8 mouse cellular contexts compared by ENCODE assay signal in the genomic region with DNA sequence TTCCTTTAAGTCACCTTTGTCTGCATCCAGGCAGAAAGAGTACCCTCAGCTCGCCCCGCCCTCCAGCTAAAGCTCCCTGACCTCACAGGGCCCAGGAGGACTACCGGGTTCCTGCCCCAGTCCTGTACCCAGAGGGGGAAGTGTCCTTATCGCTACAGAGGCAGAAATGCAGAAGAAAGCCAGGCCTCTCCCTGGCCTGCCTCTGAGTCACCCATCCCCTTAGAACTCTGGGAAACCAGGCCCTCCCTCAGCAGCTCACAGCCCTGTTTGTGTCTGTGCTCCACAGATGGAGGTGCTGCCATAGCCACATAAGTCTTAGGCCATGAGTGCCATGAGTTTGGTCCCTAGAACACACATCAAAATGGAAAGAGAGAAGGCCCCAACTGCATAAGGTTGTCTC. TPM values are rescaled to one million over a fixed set of nuclear protein-coding genes. Genes with fewer than 3 reads are reported as not detected.
A peak's percentile ranks its signal among the peaks of the same experiment; 100 is the strongest.
DNase-seq lines count a peak whose midpoint lies in the region; ATAC-seq and TF ChIP-seq lines count a peak whose summit lies in the region.

No protein-coding gene starts in this region.

- no peak overlapping the region for H3K9ac ChIP-seq in neural tube, embryonic 13.5 days
- H3K9ac ChIP-seq in liver, embryonic 14.5 days (replicated peaks) = 0 out of 2 replicates have a peak overlapping the region, but pooled peaks have one; percentile 20
- no peak overlapping the region for H3K9ac ChIP-seq in stomach, embryonic 15.5 days
- H3K9ac ChIP-seq in hindbrain, embryonic 14.5 days = no peak overlapping the region
- no peak overlapping the region for H3K9ac ChIP-seq in midbrain, embryonic 15.5 days

- WGBS in neural tube, embryonic 13.5 days = 75% methylated on average over 4 of the region's 4 CpGs
- 3% methylated on average over 4 of the region's 4 CpGs for WGBS in liver, embryonic 14.5 days (ENCODE audit: insufficient replicate concordance)
- 35% methylated on average over 4 of the region's 4 CpGs for WGBS in stomach, embryonic 15.5 days
- WGBS in hindbrain, embryonic 14.5 days = 57% methylated on average over 4 of the region's 4 CpGs
- 71% methylated on average over 4 of the region's 4 CpGs for WGBS in midbrain, embryonic 15.5 days

- no peak overlapping the region for H3K4me2 ChIP-seq in neural tube, embryonic 13.5 days
- peak overlapping the region; percentile 1; the same call in 1 of the 2 replicates for H3K4me2 ChIP-seq in liver, embryonic 14.5 days (ENCODE audit: low read depth)
- no peak overlapping the region for H3K4me2 ChIP-seq in stomach, embryonic 15.5 days
- H3K4me2 ChIP-seq in hindbrain, embryonic 14.5 days (replicated peaks) = no peak overlapping the region
- no peak overlapping the region for H3K4me2 ChIP-seq in midbrain, embryonic 15.5 days

- peak; percentile 11; the same call in 1 of the 2 replicates for TF ChIP-seq CTCF in liver, embryonic 14.5 days (IDR thresholded peaks at IDR 0.05; ENCODE audit: low read depth)
- TF ChIP-seq CTCF in layer of hippocampus, adult 2 months (conservative IDR thresholded peaks at IDR 0.05) = no peak

- 0 out of 2 replicates have a peak, but pooled peaks have one; percentile 33 for ATAC-seq in neural tube, embryonic 13.5 days (ENCODE audit: low read depth)
- ATAC-seq in granulocyte monocyte progenitor cell, adult 5-6 weeks (replicated peaks; ENCODE audit: poor library complexity, severe bottlenecking) = peak; percentile 96
- ATAC-seq in liver, embryonic 14.5 days (ENCODE audit: insufficient read depth) = peak; percentile 92
- ATAC-seq in stomach, embryonic 15.5 days (ENCODE audit: insufficient read depth, low FRiP score, low read depth) = peak; percentile 90
- no peak for ATAC-seq in hindbrain, embryonic 14.5 days (ENCODE audit: low FRiP score)
- ATAC-seq in midbrain, embryonic 15.5 days (replicated peaks) = no peak

- H3K4me3 ChIP-seq in neural tube, embryonic 13.5 days = no peak overlapping the region
- no peak overlapping the region for H3K4me3 ChIP-seq in liver, embryonic 14.5 days (ENCODE audit: insufficient read depth in 1 of 2, low read depth in 2 of 2, low read length in 2 of 2)
- no peak overlapping the region for H3K4me3 ChIP-seq in stomach, embryonic 15.5 days (replicated peaks)
- no peak overlapping the region for H3K4me3 ChIP-seq in hindbrain, embryonic 14.5 days (replicated peaks; ENCODE audit: low read length)
- H3K4me3 ChIP-seq in layer of hippocampus, adult 2 months = no peak overlapping the region
- no peak overlapping the region for H3K4me3 ChIP-seq in midbrain, embryonic 15.5 days

- H3K9me3 ChIP-seq in neural tube, embryonic 13.5 days = no peaks in the 10 kb centered on the region
- no peaks in the 10 kb centered on the region for H3K9me3 ChIP-seq in liver, embryonic 14.5 days (ENCODE audit: control insufficient read depth, low read length)
- no peaks in the 10 kb centered on the region for H3K9me3 ChIP-seq in stomach, embryonic 15.5 days
- H3K9me3 ChIP-seq in hindbrain, embryonic 14.5 days (ENCODE audit: control insufficient read depth, low read length) = no peaks in the 10 kb centered on the region
- no peaks in the 10 kb centered on the region for H3K9me3 ChIP-seq in midbrain, embryonic 15.5 days

- TF ChIP-seq EP300 in liver, embryonic 14.5 days (IDR thresholded peaks at IDR 0.05; ENCODE audit: low read depth) = no peak

- DNase-seq in neural tube, embryonic 10.5 days (ENCODE audit: extremely low spot score, low spot score) = no peak
- peak; percentile 44 to 71 (median 53) for DNase-seq in liver, embryonic 14.5 days (ENCODE audit: low read depth in 3 of 3, low spot score in 3 of 3)
- DNase-seq in hindbrain, embryonic 14.5 days (ENCODE audit: low spot score) = no peak
- no peak for DNase-seq in layer of hippocampus, adult 2 months (ENCODE audit: low spot score in 2 of 2)

- H3K36me3 ChIP-seq in neural tube, embryonic 13.5 days = peaks cover 7% of the 10 kb centered on the region; the same call in 1 of the 2 replicates
- no peaks in the 10 kb centered on the region for H3K36me3 ChIP-seq in liver, embryonic 14.5 days (replicated peaks; ENCODE audit: control insufficient read depth, insufficient read depth, low read depth)
- no peaks in the 10 kb centered on the region for H3K36me3 ChIP-seq in stomach, embryonic 15.5 days
- H3K36me3 ChIP-seq in hindbrain, embryonic 14.5 days (replicated peaks; ENCODE audit: control insufficient read depth, insufficient read depth) = no peaks in the 10 kb centered on the region
- no peaks in the 10 kb centered on the region for H3K36me3 ChIP-seq in midbrain, embryonic 15.5 days (replicated peaks)

- H3K27ac ChIP-seq in neural tube, embryonic 13.5 days (replicated peaks) = no peak overlapping the region
- peak overlapping the region; percentile 37; the same call in 1 of the 2 replicates for H3K27ac ChIP-seq in liver, embryonic 14.5 days
- peak overlapping the region; percentile 33; the same call in 1 of the 2 replicates for H3K27ac ChIP-seq in stomach, embryonic 15.5 days
- no peak overlapping the region for H3K27ac ChIP-seq in hindbrain, embryonic 14.5 days
- H3K27ac ChIP-seq in layer of hippocampus, adult 2 months = no peak overlapping the region
- H3K27ac ChIP-seq in midbrain, embryonic 15.5 days = no peak overlapping the region

- H3K27me3 ChIP-seq in neural tube, embryonic 13.5 days = no peaks in the 10 kb centered on the region
- H3K27me3 ChIP-seq in liver, embryonic 14.5 days (ENCODE audit: control insufficient read depth, insufficient read depth, low read length) = no peaks in the 10 kb centered on the region
- H3K27me3 ChIP-seq in stomach, embryonic 15.5 days (replicated peaks) = no peaks in the 10 kb centered on the region
- no peaks in the 10 kb centered on the region for H3K27me3 ChIP-seq in hindbrain, embryonic 14.5 days (ENCODE audit: control insufficient read depth, insufficient read depth, low read length)
- H3K27me3 ChIP-seq in midbrain, embryonic 15.5 days (replicated peaks) = no peaks in the 10 kb centered on the region

- H3K4me1 ChIP-seq in neural tube, embryonic 13.5 days (replicated peaks) = no peaks in the 10 kb centered on the region
- H3K4me1 ChIP-seq in liver, embryonic 14.5 days (replicated peaks; ENCODE audit: control insufficient read depth in 2 of 2, insufficient read depth in 2 of 2, low read length in 1 of 2) = peaks cover 11 to 23% of the 10 kb centered on the region in 2 experiments
- H3K4me1 ChIP-seq in stomach, embryonic 15.5 days = no peaks in the 10 kb centered on the region; the same call in 1 of the 2 replicates
- H3K4me1 ChIP-seq in hindbrain, embryonic 14.5 days (replicated peaks; ENCODE audit: control insufficient read depth, insufficient read depth, low read length) = no peaks in the 10 kb centered on the region
- H3K4me1 ChIP-seq in midbrain, embryonic 15.5 days = no peaks in the 10 kb centered on the region

RNA-seq across cellular contexts. Expression of a gene that starts 8.0 kb away (rescaled TPM):
- polyA plus RNA-seq in neural tube, embryonic 13.5 days (2015; fragmentation: Nextera tagmentation; extraction: Ambion mirVana) = 13.8 and 16.1 TPM in 2 replicates
- 8.9 and 9.0 TPM in 2 replicates for total RNA-seq in granulocyte monocyte progenitor cell, adult 5-6 weeks (2014; fragmentation: Nextera tagmentation)
- 13.1 and 15.5 TPM in 2 replicates for total RNA-seq in granulocyte monocyte progenitor cell, adult 5-6 weeks (2017)
- polyA plus RNA-seq in liver, embryonic 14.5 days (2012; rRNA removed) = 12.6 and 12.7 TPM in 2 replicates
- 5.9 and 7.6 TPM in 2 replicates for polyA plus RNA-seq in liver, embryonic 14.5 days (2014; fragmentation: Nextera tagmentation; extraction: Ambion mirVana)
- polyA plus RNA-seq in stomach, embryonic 15.5 days (2015; fragmentation: Nextera tagmentation; extraction: Ambion mirVana) = 53.8 and 61.0 TPM in 2 replicates
- 7.3 and 7.9 TPM in 2 replicates for polyA plus RNA-seq in hindbrain, embryonic 14.5 days (2014; fragmentation: Nextera tagmentation; extraction: Ambion mirVana)
- total RNA-seq in layer of hippocampus, adult 2 months (2021) = 10 to 100 TPM; 12.0 to 16.2 TPM
- polyA plus RNA-seq in midbrain, embryonic 15.5 days (2015; fragmentation: Nextera tagmentation; extraction: Ambion mirVana) = 15.8 and 15.9 TPM in 2 replicates

RNA-seq across cellular contexts. Expression of a gene that starts 44.8 kb away (rescaled TPM):
- polyA plus RNA-seq in neural tube, embryonic 13.5 days (2015; fragmentation: Nextera tagmentation; extraction: Ambion mirVana) = 17.5 and 21.0 TPM in 2 replicates
- 31.4 and 46.5 TPM in 2 replicates for total RNA-seq in granulocyte monocyte progenitor cell, adult 5-6 weeks (2014; fragmentation: Nextera tagmentation)
- 117 and 138 TPM in 2 replicates for total RNA-seq in granulocyte monocyte progenitor cell, adult 5-6 weeks (2017)
- polyA plus RNA-seq in liver, embryonic 14.5 days (2012; rRNA removed) = 37.4 and 52.4 TPM in 2 replicates
- polyA plus RNA-seq in liver, embryonic 14.5 days (2014; fragmentation: Nextera tagmentation; extraction: Ambion mirVana) = 89.5 and 92.2 TPM in 2 replicates
- polyA plus RNA-seq in stomach, embryonic 15.5 days (2015; fragmentation: Nextera tagmentation; extraction: Ambion mirVana) = 110 and 119 TPM in 2 replicates
- polyA plus RNA-seq in hindbrain, embryonic 14.5 days (2014; fragmentation: Nextera tagmentation; extraction: Ambion mirVana) = 17.7 and 18.7 TPM in 2 replicates
- 1 to 10 TPM; 2.2 to 2.9 TPM for total RNA-seq in layer of hippocampus, adult 2 months (2021)
- polyA plus RNA-seq in midbrain, embryonic 15.5 days (2015; fragmentation: Nextera tagmentation; extraction: Ambion mirVana) = 15.7 and 17.8 TPM in 2 replicates

Comparison
In these comparisons a context has a peak if more than half of its experiments do, and no peak if none do; other contexts are left out.
1. ATAC-seq: peak in neural tube, embryonic 13.5 days (single experiment), granulocyte monocyte progenitor cell, adult 5-6 weeks (single experiment), liver, embryonic 14.5 days (single experiment) and stomach, embryonic 15.5 days (single experiment); none in hindbrain, embryonic 14.5 days (single experiment) and midbrain, embryonic 15.5 days (single experiment).
2. H3K27ac ChIP-seq: peak in liver, embryonic 14.5 days (single experiment) and stomach, embryonic 15.5 days (single experiment); none in neural tube, embryonic 13.5 days (single experiment), hindbrain, embryonic 14.5 days (single experiment), layer of hippocampus, adult 2 months (single experiment) and midbrain, embryonic 15.5 days (single experiment).
3. DNase-seq: peak in liver, embryonic 14.5 days (3 of 3); none in neural tube, embryonic 10.5 days (single experiment), hindbrain, embryonic 14.5 days (single experiment) and layer of hippocampus, adult 2 months (0 of 2).